Mouse (Mus musculus) testis, adult 2 months (tissue): ENCODE measurements at regions not wholly inside any gene's neighbourhood (a gene's known extent, or its start where the extent isn't known, plus 50 kb on each side); places are given as distances from the start of the nearest gene placed in this dataset.

Experiments used
- H3K27ac ChIP-seq: fragments of 200-500 bp; 2 replicates; pipeline ENCODE4 v1.5.1; 2012; ENCODE audit warnings: low read depth, low read length; ENCODE audit not compliant: control insufficient read depth, insufficient read depth
- H3K27me3 ChIP-seq: fragments of 200-500 bp; 2 replicates; pipeline ENCODE4 v1.6.1; 2012; ENCODE audit warnings: mild to moderate bottlenecking, low read length, moderate library complexity; ENCODE audit not compliant: control insufficient read depth, insufficient read depth
- H3K36me3 ChIP-seq: fragments of 200-500 bp; 2 replicates; pipeline ENCODE4 v1.6.1; 2012; ENCODE audit warnings: mild to moderate bottlenecking, low read length; ENCODE audit not compliant: control insufficient read depth, insufficient read depth
- H3K4me1 ChIP-seq: fragments of 200-500 bp; 2 replicates; pipeline ENCODE4 v1.6.1; 2012; ENCODE audit warnings: low read length; ENCODE audit not compliant: control insufficient read depth, insufficient read depth
- H3K4me3 ChIP-seq: fragments of 200-500 bp; 2 replicates; pipeline ENCODE4 v1.5.1; 2012; ENCODE audit warnings: low read depth, mild to moderate bottlenecking, low read length, moderate library complexity, mixed read lengths; ENCODE audit not compliant: control insufficient read depth
- CTCF ChIP-seq: fragments of 200-500 bp; IDR thresholded peaks from 2 replicates; pipeline ENCODE4 v1.5.1; 2012; ENCODE audit warnings: low read depth, mild to moderate bottlenecking, inconsistent platforms, low read length, moderate library complexity; ENCODE audit not compliant: control insufficient read depth, insufficient read depth, insufficient replicate concordance
- POLR2A ChIP-seq: fragments of 200-500 bp; IDR thresholded peaks from 2 replicates; pipeline ENCODE4 v1.6.1; 2012; ENCODE audit warnings: low read depth, mild to moderate bottlenecking, inconsistent platforms, low read length, moderate library complexity; ENCODE audit not compliant: control insufficient read depth

DNA sequence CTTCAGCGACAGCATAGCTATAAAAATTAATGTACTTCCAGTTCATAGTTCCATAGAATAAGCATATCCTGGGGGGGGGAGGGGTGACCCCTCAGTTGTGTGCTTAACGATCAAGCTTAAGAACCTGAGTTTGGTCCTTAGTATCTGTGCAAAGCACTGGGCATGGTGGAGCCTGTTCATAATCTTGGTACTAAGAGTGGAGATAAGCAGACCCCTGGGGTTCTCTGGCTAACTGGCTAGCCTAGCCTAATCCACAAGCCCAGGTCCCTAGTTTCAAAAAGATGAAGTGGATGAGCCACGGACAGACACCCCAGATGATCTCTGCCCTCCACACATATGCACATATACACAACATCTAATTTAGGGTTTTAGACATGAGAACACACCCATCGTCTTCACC, 127.2 kb downstream of the Psmg1 start:
- TF ChIP-seq CTCF (no peak), POLR2A (no peak)
- Histone ChIP-seq H3K4me1 (no peaks in the 10 kb centered on the region), H3K4me3 (no peak overlapping the region), H3K36me3 (no peaks in the 10 kb centered on the region), H3K27me3 (no peaks in the 10 kb centered on the region), H3K27ac (no peak overlapping the region)

DNA sequence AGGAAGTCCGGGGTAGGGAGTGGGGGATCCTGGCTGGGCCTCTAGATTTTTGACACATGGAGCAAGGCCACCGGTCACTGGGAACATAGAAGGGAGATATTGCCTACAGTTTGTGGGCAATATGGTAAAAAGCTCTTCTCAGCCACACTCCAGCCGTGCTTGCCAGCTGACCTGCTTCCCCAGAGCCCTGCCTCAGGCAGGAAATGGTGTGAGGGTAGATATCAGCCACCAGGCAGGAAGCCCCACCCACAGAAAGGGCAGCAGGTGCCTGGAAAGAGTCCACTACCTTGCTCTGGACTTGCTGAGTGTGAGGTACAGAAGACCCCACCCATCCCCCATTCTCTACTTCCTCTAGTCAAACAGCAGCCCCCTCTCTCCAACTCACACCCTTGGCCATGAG, 128.1 kb downstream of the Psmg1 start:
- Histone ChIP-seq H3K4me1 (no peaks in the 10 kb centered on the region), H3K36me3 (no peaks in the 10 kb centered on the region), H3K4me3 (no peak overlapping the region), H3K27me3 (no peaks in the 10 kb centered on the region), H3K27ac (no peak overlapping the region)
- TF ChIP-seq CTCF (no peak), POLR2A (no peak)

DNA sequence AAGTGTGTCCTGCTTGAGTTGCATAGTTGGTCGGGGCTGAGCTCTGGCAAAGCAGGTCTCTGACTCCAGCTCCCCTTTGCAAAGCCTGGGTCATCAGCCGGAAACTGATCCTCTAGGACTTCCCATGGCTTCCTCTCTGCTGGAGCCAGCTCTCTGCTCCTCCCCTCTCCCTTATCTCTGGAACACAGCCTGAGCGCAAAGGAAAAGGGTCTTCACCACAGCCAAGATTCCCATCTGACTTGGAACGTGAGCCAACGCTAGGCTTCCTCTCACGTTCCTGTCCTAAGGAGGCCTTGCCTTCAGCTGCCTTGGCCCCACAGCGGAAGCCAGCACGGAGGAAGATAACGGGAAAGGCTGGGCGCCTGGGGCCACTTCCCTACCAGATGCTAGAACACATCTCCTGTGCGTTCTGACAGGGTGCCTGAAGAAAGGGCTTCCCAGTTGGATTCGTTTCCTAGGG, 129.5 kb downstream of the Psmg1 start:
- Histone ChIP-seq H3K4me3 (no peak overlapping the region), H3K4me1 (no peaks in the 10 kb centered on the region), H3K27me3 (no peaks in the 10 kb centered on the region), H3K36me3 (no peaks in the 10 kb centered on the region), H3K27ac (no peak overlapping the region)
- TF ChIP-seq POLR2A (no peak), CTCF (no peak)

DNA sequence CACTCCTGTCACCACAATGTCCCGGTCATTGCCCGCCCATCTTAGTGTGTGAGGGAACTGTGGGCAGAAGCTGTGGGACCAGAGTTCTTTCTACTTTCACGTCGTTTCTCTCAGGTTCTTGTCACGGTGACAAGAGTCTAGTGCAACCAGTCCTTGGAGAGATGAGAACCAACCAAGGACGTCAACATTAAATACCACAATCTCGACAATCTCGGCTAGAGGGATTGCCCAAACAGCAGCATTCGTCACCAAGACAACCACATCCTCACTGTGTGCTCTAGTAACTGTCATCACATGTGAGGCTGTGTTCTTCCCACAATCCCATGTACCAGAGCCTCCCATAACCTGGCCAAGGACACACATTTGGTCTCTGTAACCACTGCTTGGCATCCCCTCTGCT, 129.9 kb downstream of the Psmg1 start:
- Histone ChIP-seq H3K4me1 (no peaks in the 10 kb centered on the region), H3K4me3 (no peak overlapping the region), H3K36me3 (no peaks in the 10 kb centered on the region), H3K27ac (no peak overlapping the region), H3K27me3 (no peaks in the 10 kb centered on the region)
- no peak for TF ChIP-seq POLR2A
- no peak for TF ChIP-seq CTCF

DNA sequence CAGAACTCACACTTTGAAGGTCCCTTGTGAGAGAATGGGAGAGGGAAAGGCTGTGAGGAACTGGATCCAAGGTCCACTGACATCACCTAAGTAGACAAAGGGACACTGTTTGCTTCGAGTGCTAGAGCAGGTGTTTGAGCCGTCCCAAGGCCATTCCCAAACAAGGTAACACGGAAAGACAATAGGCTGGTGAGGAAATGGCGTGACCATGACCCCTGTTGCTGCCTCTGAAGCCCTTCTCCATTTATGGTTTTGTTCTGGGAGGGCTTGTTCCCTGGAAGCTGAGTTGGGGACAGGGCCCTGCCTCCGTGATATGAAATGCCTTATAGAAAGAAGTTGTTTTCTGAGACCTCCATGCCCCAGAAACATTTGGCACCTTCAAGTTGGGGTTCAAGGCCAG, 130.6 kb downstream of the Psmg1 start:
- Histone ChIP-seq H3K4me1 (no peaks in the 10 kb centered on the region), H3K27me3 (no peaks in the 10 kb centered on the region), H3K27ac (no peak overlapping the region), H3K4me3 (no peak overlapping the region), H3K36me3 (no peaks in the 10 kb centered on the region)
- TF ChIP-seq POLR2A: no peak
- no peak for TF ChIP-seq CTCF

DNA sequence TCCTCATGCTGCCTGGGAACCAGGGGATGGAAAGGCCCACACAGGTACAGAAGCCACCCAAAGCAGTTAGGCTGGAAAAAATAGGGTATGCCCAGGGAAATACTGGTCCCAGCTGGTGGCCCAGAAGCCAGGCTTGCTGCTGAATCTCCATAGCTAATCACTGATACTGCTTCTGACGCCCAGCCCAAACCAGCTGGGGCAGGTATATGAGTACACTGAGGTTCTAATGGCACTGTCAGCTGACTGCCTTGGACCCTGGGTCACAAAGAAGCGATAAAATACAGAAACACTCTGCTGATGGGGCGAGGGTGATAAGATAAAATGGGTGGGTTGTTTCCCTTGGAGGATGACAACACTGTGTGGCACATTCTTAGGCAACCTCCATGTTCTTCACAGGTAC, 133.4 kb downstream of the Psmg1 start:
- Histone ChIP-seq H3K4me3 (no peak overlapping the region), H3K27ac (no peak overlapping the region), H3K36me3 (no peaks in the 10 kb centered on the region), H3K27me3 (no peaks in the 10 kb centered on the region), H3K4me1 (no peaks in the 10 kb centered on the region)
- no peak for TF ChIP-seq POLR2A
- no peak for TF ChIP-seq CTCF

DNA sequence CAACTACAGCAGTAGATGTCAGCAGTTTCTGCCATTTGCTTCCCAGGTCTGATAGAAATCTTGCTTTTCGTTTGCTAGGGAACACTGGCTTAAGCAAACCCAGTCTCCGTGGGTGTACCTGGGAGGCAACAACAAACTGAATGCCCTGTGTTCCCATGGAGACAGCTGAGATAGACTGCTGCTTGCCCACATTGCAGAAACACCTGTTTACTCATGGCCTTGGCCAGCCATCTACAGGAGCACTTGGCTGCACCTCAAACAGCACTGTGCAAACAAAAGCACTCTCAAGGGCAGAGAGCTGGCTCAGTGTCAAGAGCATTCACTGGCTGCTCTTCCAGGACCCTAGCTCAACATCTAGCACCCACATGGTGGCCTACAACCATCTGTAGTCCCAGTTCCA, 135.5 kb downstream of the Psmg1 start:
- Histone ChIP-seq H3K36me3 (no peaks in the 10 kb centered on the region), H3K4me3 (no peak overlapping the region), H3K27ac (no peak overlapping the region), H3K4me1 (no peaks in the 10 kb centered on the region), H3K27me3 (no peaks in the 10 kb centered on the region)
- no peak for TF ChIP-seq POLR2A
- TF ChIP-seq CTCF: no peak

DNA sequence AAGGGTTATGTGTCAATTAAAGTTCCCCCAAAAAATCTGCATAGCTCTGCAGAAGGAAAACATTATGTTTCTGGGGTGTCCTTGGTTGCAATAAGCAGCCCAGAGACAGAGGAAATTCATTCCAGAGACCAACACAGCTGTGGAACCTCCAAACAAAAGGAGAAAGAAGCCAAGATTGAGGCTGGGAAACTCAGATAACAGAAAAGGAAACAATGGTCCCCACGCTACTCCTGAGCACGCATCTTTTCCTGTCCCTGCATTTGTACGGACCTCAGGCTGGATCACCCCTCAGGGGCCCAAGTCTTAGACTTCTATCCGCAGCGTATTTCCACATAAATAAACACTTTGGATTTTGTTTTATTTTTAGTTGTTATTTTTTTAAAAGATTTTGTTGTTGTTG, 138.9 kb downstream of the Psmg1 start:
- no peaks in the 10 kb centered on the region for H3K4me1 ChIP-seq

More for the DNA sequence above, 138.9 kb downstream of the Psmg1 start:
- Histone ChIP-seq H3K27ac (no peak overlapping the region), H3K4me3 (no peak overlapping the region), H3K36me3 (no peaks in the 10 kb centered on the region), H3K27me3 (no peaks in the 10 kb centered on the region)
- TF ChIP-seq POLR2A (no peak), CTCF (no peak)
